Mouse (Mus musculus): ENCODE measurements around the gene Ros1.

Ros1 gene

GRCm38 (mm10) chr10:52194957-52195852 is at the start of gene Ros1:
Gene Ros1, minus strand, starts transcription at chr10:52195244.
- DNase-seq (ENCODE audit: low read depth, low spot score): no peak

GRCm38 (mm10) chr10:52242680-52243323 is 47.8 kb upstream of the Ros1 start:
- no peak for DNase-seq (ENCODE audit: low read depth, low spot score)

GRCm38 (mm10) chr10:52242015-52242414 is 47.0 kb upstream of the Ros1 start:
- no peak for DNase-seq (ENCODE audit: low read depth, low spot score)

- no peak for DNase-seq (ENCODE audit: low read depth, low spot score)
Measured at GRCm38 (mm10) chr10:52235461-52235860, 40.4 kb upstream of the Ros1 start.

- no peak for DNase-seq (ENCODE audit: low read depth, low spot score)
Measured at GRCm38 (mm10) chr10:52234654-52234981, 39.6 kb upstream of the Ros1 start.

- peak; percentile 40 for DNase-seq (ENCODE audit: low read depth, low spot score)
Measured at GRCm38 (mm10) chr10:52233969-52234653, 39.1 kb upstream of the Ros1 start.

GRCm38 (mm10) chr10:52233301-52233968 is 38.4 kb upstream of the Ros1 start, which contains the start of gene Dcbld1:
Gene Dcbld1, plus strand, starts transcription at chr10:52233619.
- DNase-seq (ENCODE audit: low read depth, low spot score): peak; percentile 65

- DNase-seq (ENCODE audit: low read depth, low spot score): peak; percentile 71
Measured at GRCm38 (mm10) chr10:52232196-52233176, 37.4 kb upstream of the Ros1 start.

GRCm38 (mm10) chr10:52219600-52219999 is 24.6 kb upstream of the Ros1 start:
- no peak for DNase-seq (ENCODE audit: low read depth, low spot score)

GRCm38 (mm10) chr10:52217564-52217934 is 22.5 kb upstream of the Ros1 start:
- no peak for DNase-seq (ENCODE audit: low read depth, low spot score)

GRCm38 (mm10) chr10:52216797-52217563 is 21.9 kb upstream of the Ros1 start:
- peak; percentile 73 for DNase-seq (ENCODE audit: low read depth, low spot score)

- DNase-seq (ENCODE audit: low read depth, low spot score): no peak
Measured at GRCm38 (mm10) chr10:52215267-52215818, 20.3 kb upstream of the Ros1 start.

- no peak for DNase-seq (ENCODE audit: low read depth, low spot score)
Measured at GRCm38 (mm10) chr10:52204006-52204405, 9.0 kb upstream of the Ros1 start.

- DNase-seq (ENCODE audit: low read depth, low spot score): no peak
Measured at GRCm38 (mm10) chr10:52185900-52186299, 9.1 kb downstream of the Ros1 start.

- DNase-seq (ENCODE audit: low read depth, low spot score): no peak
Measured at GRCm38 (mm10) chr10:52182878-52183277, 12.2 kb downstream of the Ros1 start.

- no peak for DNase-seq (ENCODE audit: low read depth, low spot score)
Measured at GRCm38 (mm10) chr10:52174376-52174775, 20.7 kb downstream of the Ros1 start.

- DNase-seq (ENCODE audit: low read depth, low spot score): no peak
Measured at GRCm38 (mm10) chr10:52170489-52170888, 24.6 kb downstream of the Ros1 start.

GRCm38 (mm10) chr10:52169841-52170240 is 25.2 kb downstream of the Ros1 start:
- DNase-seq (ENCODE audit: low read depth, low spot score): no peak

- DNase-seq (ENCODE audit: low read depth, low spot score): no peak
Measured at GRCm38 (mm10) chr10:52165376-52165775, 29.7 kb downstream of the Ros1 start.

GRCm38 (mm10) chr10:52160604-52161003 is 34.4 kb downstream of the Ros1 start:
- DNase-seq (ENCODE audit: low read depth, low spot score): peak; percentile 10

All from ZHBTc4 (cell line).